Comparison of ENCODE assay signal across 18 mouse cellular contexts in genomic region chr11:48398032-48398431, GRCm38 (mm10).
DNase-seq lines count a peak whose midpoint lies in the region; ATAC-seq and TF ChIP-seq lines count a peak whose summit lies in the region.
"Had no signal": no experiment of that assay in that cellular context is flagged by ENCODE, and none has a peak within 500 bp of the region (broad histone marks: within the 10 kb centered on the region; RNA-seq: fewer than 3 reads in every experiment).

No protein-coding gene starts in this region.

- H3K4me2 ChIP-seq in forebrain, embryonic 13.5 days = no peak overlapping the region
- H3K4me2 ChIP-seq in forebrain, embryonic 12.5 days = no peak overlapping the region
- no peak overlapping the region for H3K4me2 ChIP-seq in lung, embryonic 15.5 days
- H3K4me2 ChIP-seq in midbrain, embryonic 15.5 days = no peak overlapping the region
- H3K4me2 ChIP-seq: heart, embryonic 12.5 days; hindbrain, embryonic 14.5 days; intestine, embryonic 15.5 days had no signal

- no peak for TF ChIP-seq CTCF in brain, embryonic 14.5 days (IDR thresholded peaks at IDR 0.05; ENCODE audit: borderline replicate concordance, extremely low read depth, insufficient read depth, insufficient read length)

- no peaks in the 10 kb centered on the region for H3K36me3 ChIP-seq in forebrain, embryonic 13.5 days (ENCODE audit: poor library complexity, severe bottlenecking)
- no peaks in the 10 kb centered on the region for H3K36me3 ChIP-seq in forebrain, embryonic 12.5 days (replicated peaks)
- no peaks in the 10 kb centered on the region for H3K36me3 ChIP-seq in lung, embryonic 15.5 days
- H3K36me3 ChIP-seq in midbrain, embryonic 15.5 days (replicated peaks) = no peaks in the 10 kb centered on the region
- H3K36me3 ChIP-seq: embryonic facial prominence, embryonic 10.5 days; heart, embryonic 12.5 days; hindbrain, embryonic 10.5 days; intestine, embryonic 15.5 days had no signal

- TF ChIP-seq POLR2A in brain, embryonic 14.5 days (IDR thresholded peaks at IDR 0.05; ENCODE audit: borderline replicate concordance, extremely low read depth, insufficient read depth, insufficient read length, poor library complexity, severe bottlenecking) = no peak

- H3K9me3 ChIP-seq in forebrain, embryonic 13.5 days (replicated peaks) = no peaks in the 10 kb centered on the region
- H3K9me3 ChIP-seq in forebrain, embryonic 12.5 days = no peaks in the 10 kb centered on the region
- no peaks in the 10 kb centered on the region for H3K9me3 ChIP-seq in lung, embryonic 15.5 days
- H3K9me3 ChIP-seq in midbrain, embryonic 15.5 days = no peaks in the 10 kb centered on the region
- H3K9me3 ChIP-seq: embryonic facial prominence, embryonic 10.5 days; heart, embryonic 12.5 days; hindbrain, embryonic 10.5 days; intestine, embryonic 15.5 days had no signal

- H3K4me1 ChIP-seq in forebrain, embryonic 13.5 days = no peaks in the 10 kb centered on the region
- H3K4me1 ChIP-seq in forebrain, embryonic 12.5 days = no peaks in the 10 kb centered on the region
- no peaks in the 10 kb centered on the region for H3K4me1 ChIP-seq in lung, embryonic 15.5 days
- no peaks in the 10 kb centered on the region for H3K4me1 ChIP-seq in midbrain, embryonic 15.5 days
- H3K4me1 ChIP-seq: embryonic facial prominence, embryonic 10.5 days; heart, embryonic 12.5 days; hindbrain, embryonic 10.5 days; intestine, embryonic 15.5 days had no signal

- WGBS in forebrain, embryonic 13.5 days = 79% methylated on average over 2 of the region's 2 CpGs
- 84% methylated on average over 2 of the region's 2 CpGs for WGBS in forebrain, embryonic 12.5 days
- 32% methylated on average over 2 of the region's 2 CpGs for WGBS in lung, embryonic 15.5 days
- WGBS in midbrain, embryonic 15.5 days = 80% methylated on average over 2 of the region's 2 CpGs

- peak; percentile 59 for DNase-seq in brain, embryonic 14.5 days (ENCODE audit: low read depth)
- DNase-seq in lung, postnatal 14 days = peak; percentile 46
- DNase-seq in ovary, postnatal 10 days (ENCODE audit: low spot score) = no peak
- DNase-seq in kidney, postnatal 14 days = no peak
- DNase-seq: adrenal gland, postnatal 25 days; cerebellum, adult 8-10 months; cerebellum, postnatal 25 days; gastrocnemius, adult 2 months; gastrocnemius, postnatal 25 days had no signal

- ATAC-seq in forebrain, embryonic 13.5 days = peak; percentile 61; the same call in 1 of the 2 replicates
- no peak for ATAC-seq in forebrain, embryonic 12.5 days (ENCODE audit: low FRiP score)
- ATAC-seq in lung, embryonic 15.5 days (ENCODE audit: borderline replicate concordance, extremely low read depth, low FRiP score, low TSS enrichment) = peak; percentile 82; the same call in 1 of the 2 replicates
- ATAC-seq in midbrain, embryonic 15.5 days (replicated peaks) = no peak
- ATAC-seq: intestine, embryonic 15.5 days had no signal

- H3K27ac ChIP-seq in forebrain, embryonic 13.5 days = no peak overlapping the region
- H3K27ac ChIP-seq in forebrain, embryonic 12.5 days = no peak overlapping the region
- no peak overlapping the region for H3K27ac ChIP-seq in lung, embryonic 15.5 days
- no peak overlapping the region for H3K27ac ChIP-seq in midbrain, embryonic 15.5 days
- H3K27ac ChIP-seq: embryonic facial prominence, embryonic 10.5 days; gastrocnemius, adult 2 months; hindbrain, embryonic 10.5 days; hindbrain, embryonic 14.5 days; intestine, embryonic 15.5 days had no signal

- H3K9ac ChIP-seq in forebrain, embryonic 13.5 days = no peak overlapping the region
- no peak overlapping the region for H3K9ac ChIP-seq in forebrain, embryonic 12.5 days
- H3K9ac ChIP-seq in lung, embryonic 15.5 days = no peak overlapping the region
- no peak overlapping the region for H3K9ac ChIP-seq in midbrain, embryonic 15.5 days
- H3K9ac ChIP-seq: heart, embryonic 12.5 days; hindbrain, embryonic 14.5 days; intestine, embryonic 15.5 days had no signal

- no peak overlapping the region for H3K4me3 ChIP-seq in forebrain, embryonic 13.5 days
- H3K4me3 ChIP-seq in forebrain, embryonic 12.5 days (replicated peaks) = no peak overlapping the region
- H3K4me3 ChIP-seq in lung, embryonic 15.5 days = no peak overlapping the region
- H3K4me3 ChIP-seq in midbrain, embryonic 15.5 days = no peak overlapping the region
- H3K4me3 ChIP-seq: embryonic facial prominence, embryonic 10.5 days; gastrocnemius, adult 2 months; heart, embryonic 12.5 days; hindbrain, embryonic 10.5 days; intestine, embryonic 15.5 days had no signal

- H3K27me3 ChIP-seq in forebrain, embryonic 13.5 days = no peaks in the 10 kb centered on the region
- H3K27me3 ChIP-seq in forebrain, embryonic 12.5 days = no peaks in the 10 kb centered on the region
- H3K27me3 ChIP-seq in lung, embryonic 15.5 days = no peaks in the 10 kb centered on the region
- H3K27me3 ChIP-seq in midbrain, embryonic 15.5 days (replicated peaks) = no peaks in the 10 kb centered on the region
- H3K27me3 ChIP-seq: heart, embryonic 12.5 days; intestine, embryonic 15.5 days had no signal

Comparison
In these comparisons a context has a peak if more than half of its experiments do, and no peak if none do; other contexts are left out.
1. ATAC-seq: peak in forebrain, embryonic 13.5 days (single experiment) and lung, embryonic 15.5 days (single experiment); none in forebrain, embryonic 12.5 days (single experiment) and midbrain, embryonic 15.5 days (single experiment).
2. DNase-seq: peak in brain, embryonic 14.5 days (single experiment) and lung, postnatal 14 days (single experiment); none in ovary, postnatal 10 days (single experiment) and kidney, postnatal 14 days (single experiment).